Mouse (Mus musculus): ENCODE measurements around the gene Ripor2.

- TF ChIP-seq CTCF (IDR thresholded peaks at IDR 0.05; ENCODE audit: borderline replicate concordance, control insufficient read depth, extremely low read depth, insufficient read depth, low read length, poor library complexity), result no peak
- TF ChIP-seq POLR2A (IDR thresholded peaks at IDR 0.05; ENCODE audit: control insufficient read depth, extremely low read depth, insufficient read depth, low read length, poor library complexity), result no peak
Observed at GRCm38 (mm10) chr13:24651018-24651417, 69.0 kb downstream of the Ripor2 start.
